Mouse (Mus musculus) kidney, adult 11 months (tissue): ENCODE measurements around the gene Lbx1.

Experiments
- DNase-seq: peaks from one replicate; pipeline ENCODE4 v3.0.0; 2022

Gene Lbx1

DNA sequence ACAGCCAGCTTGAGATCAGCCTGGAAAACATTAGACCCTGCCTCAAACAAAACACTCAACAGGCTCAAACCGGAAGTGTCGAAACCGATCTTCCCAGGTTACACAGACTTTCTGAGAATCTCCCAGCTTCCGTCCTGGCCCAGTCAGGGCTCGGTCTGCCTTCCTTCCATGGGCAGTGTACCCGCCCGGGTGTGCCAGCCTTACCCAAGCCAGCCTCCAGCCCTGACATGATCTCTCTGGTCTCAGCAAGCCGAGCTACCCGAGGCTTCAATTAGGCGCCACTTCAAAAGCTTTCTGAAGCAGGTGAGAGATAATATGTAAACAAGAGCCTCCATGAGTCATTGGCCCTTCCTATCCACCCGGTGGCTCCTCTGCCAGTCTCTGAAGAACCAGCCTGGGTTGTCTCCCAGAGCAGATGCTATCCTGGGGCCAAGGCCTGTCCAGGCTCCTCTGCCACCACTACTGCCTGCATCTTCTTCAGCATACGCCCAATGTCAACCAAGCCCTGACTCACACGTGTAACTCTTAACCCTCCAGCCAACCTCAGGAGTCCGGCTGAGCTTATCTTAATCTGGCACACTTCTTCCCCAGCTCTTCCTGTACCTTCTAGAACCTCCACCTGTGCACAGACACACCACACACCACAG is 25.7 kb downstream of the Lbx1 start:
- no peak for DNase-seq

GRCm38 (mm10) chr19:45209191-45209590 is 26.4 kb downstream of the Lbx1 start:
- no peak for DNase-seq

- no peak for DNase-seq
Measured at GRCm38 (mm10) chr19:45208438-45209060, 27.1 kb downstream of the Lbx1 start.

DNA sequence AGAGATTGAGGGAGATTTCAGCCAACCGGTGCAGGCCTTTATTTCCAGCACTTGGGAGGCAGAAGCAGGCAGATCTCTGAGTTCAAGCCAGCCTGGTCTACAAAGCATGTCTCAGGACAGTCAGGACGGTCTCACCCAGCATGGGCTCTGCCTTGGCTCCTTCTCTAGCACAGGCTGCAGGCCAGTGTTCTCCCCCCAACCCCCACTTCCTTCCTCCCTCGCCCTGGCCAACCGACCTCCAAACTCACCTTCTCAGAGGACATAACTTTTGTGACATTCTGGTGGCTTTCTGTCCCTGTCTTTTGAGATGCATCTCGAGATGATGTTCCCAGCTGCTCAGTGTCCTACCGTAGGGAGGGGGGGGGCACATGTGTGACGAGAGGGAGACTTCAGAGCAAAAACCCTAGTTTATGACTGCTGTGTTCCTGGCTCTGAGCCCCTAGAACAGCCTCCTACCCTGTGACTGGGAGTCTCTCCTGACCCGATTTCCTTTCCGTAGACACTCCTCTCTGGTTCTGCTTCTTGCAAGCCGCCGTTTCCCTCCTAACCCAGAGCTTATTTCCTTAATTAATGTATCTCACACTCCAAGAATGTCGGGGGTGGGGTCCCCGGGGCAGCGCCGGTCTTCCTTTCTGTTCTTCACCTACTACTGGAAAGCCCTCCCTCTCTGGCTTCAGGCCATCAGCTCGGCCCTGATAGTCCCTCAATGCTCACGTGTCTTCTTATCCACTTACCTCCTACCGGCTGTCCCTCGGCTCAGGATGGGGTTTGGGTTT is 27.8 kb downstream of the Lbx1 start:
- DNase-seq = no peak

- no peak for DNase-seq
Measured at GRCm38 (mm10) chr19:45207153-45207552, 28.5 kb downstream of the Lbx1 start.

DNA sequence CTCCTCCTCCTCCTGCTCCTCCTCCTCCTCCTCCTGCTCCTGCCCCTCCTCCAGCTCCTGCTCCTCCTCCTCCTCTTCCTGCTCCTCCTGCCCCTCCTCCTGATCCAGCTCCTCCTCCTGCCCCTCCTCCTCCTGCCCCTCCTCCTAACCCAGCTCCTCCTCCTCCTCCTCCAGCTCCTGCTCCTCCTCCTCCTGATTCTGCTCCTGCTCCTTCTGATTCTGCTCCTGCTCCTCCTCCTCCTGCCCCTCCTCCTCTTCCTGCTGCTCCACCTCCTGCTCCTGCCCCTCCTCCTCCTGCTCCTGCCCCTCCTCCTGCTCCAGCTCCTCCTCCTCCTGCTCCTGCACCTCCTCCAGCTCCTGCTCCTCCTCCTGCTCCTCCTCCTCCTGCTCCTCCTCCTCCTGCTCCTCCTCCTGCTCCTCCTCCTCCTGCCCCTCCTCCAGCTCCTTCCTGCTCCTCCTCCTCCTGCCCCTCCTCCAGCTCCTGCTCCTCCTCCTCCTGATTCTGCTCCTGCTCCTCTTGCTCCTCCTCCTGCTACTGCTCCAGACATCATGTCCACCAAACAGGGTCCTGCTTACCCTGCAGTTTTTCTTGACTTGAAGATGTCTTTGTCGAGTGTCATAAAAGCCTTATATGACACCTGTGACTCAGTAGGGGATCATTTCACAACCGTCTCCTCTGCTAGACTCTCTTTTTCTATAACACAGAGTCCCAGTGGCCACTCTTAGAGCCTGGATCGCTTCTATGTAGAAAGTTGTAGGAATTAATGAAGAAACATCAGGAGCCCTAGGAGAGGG is 30.1 kb downstream of the Lbx1 start:
- no peak for DNase-seq

DNA sequence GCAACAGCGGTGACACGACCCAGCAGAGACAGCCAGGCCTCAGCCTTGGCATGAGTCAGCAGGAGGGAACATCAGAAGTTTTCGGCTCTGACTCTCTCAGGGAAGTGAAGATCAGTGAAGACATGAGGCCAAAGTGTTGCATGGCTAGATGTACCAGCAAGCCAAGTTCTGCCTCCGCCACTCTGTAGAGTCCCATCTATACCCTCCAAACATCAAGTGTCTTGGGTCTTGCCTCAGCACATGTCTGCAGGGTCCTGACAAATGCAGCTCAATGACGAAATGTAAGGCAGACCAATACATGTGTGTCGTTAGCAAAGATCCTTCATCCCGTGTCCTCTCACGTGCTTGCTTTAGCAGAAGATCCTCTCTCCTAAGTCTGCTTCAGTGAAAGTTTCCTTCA is 38.6 kb downstream of the Lbx1 start:
- DNase-seq = no peak

- DNase-seq = no peak
Measured at GRCm38 (mm10) chr19:45194651-45195050, 41.0 kb downstream of the Lbx1 start.
